Mouse (Mus musculus) megakaryocyte-erythroid progenitor cell, adult 5-6 weeks (primary cell): ENCODE results near the gene Shisa2. TPM values are rescaled to one million over a fixed set of nuclear protein-coding genes. Genes with fewer than 3 reads are reported as not detected.

ENCODE experiments used
- ATAC-seq: replicated peaks from 2 replicates; pipeline ENCODE4 v1.8.0; 2016; ENCODE audit warnings: mild to moderate bottlenecking, inconsistent platforms; ENCODE audit not compliant: severe bottlenecking, poor library complexity, low FRiP score, low TSS enrichment
- total RNA-seq, 2 experiments: library from RNA; stranded (forward) in 1 of 2; stranded (reverse) in 1 of 2; fragments of 200-1000, 215-1000 nt in 1 of 2; fragments of >200 nt in 1 of 2; fragmentation: Nextera tagmentation in 1 of 2; gene quantifications; 2 replicates each; pipeline ENCODE4 v1.2.3; 2014 to 2017

Shisa2 gene
- total RNA-seq, 2 experiments from 2014 or later = not detected

DNA sequence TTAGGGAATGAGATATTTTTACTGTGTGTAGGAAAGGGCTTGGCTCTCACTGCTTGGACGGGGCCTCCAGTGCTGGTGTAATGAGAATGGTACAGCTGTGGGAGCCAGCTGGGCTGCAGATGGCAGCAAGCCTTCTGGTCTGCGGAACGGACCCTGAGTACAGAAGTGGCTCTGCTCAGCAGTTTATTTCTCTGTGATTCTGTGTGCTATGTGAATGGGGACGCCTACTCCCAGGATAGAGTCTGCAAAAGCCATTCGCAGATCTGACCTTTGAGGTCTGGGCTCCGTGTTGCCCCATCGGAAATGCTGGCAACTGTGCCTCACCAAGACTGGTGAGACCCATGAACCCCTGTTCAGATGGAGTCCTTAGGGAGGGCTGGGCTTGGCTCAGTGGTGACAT, 2.7 kb downstream of the Shisa2 start:
- no peak for ATAC-seq

DNA sequence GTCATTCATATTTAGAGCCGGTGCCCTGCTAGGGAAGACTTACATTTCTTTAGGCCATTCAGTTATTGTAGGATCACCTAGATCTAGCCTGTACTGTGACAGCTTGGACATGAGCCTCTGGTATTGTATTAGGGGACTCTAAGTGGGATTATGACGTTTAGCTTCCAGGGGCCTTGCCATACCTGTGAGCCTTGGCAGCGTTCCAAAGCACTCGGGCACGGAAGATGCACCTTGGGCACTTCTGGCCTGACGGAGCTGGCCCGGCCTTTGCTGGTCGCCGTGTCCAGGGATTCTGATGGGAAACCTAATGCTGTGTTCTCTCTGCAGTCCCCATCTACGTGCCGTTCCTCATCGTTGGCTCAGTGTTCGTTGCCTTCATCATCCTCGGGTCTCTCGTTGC, 4.2 kb downstream of the Shisa2 start:
- ATAC-seq = no peak

DNA sequence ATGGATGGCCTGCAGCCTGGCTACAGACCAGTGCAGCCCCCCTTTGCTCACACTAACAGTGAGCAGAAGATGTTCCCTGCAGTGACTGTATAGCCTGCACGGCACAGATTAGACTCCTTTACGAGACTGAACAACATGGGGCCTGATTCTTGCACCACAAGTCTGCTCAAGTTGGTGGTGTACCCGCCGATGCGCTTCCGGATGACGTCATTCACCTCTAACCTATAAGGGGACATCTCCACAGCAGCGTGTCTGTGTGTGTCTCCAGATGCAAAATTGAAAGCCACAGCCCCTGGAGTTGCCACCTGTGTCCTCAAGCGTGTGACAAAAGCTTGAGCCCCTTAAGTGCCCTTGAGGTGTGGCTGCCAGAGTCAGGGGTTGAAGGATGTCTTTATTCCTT, 5.0 kb downstream of the Shisa2 start:
- ATAC-seq = no peak

DNA sequence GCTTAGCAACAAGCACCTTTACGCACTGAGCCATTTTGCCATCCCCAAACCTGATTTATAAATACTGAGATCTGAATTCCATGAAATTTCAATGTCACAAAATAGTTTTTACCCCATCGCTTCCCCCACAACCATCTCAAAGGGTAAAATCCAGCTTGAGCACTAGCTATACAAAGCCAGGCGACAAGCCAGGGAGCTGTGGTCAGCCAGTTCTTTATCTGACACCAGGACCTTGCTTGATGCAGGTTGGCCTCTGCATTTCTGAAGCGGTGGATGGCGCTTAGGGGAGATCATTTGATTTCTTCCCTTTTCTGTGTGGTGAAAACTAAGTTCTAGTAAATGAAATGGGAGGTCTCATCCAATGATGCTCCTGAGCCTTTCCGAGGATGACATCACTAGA, 7.0 kb downstream of the Shisa2 start:
- ATAC-seq = no peak

DNA sequence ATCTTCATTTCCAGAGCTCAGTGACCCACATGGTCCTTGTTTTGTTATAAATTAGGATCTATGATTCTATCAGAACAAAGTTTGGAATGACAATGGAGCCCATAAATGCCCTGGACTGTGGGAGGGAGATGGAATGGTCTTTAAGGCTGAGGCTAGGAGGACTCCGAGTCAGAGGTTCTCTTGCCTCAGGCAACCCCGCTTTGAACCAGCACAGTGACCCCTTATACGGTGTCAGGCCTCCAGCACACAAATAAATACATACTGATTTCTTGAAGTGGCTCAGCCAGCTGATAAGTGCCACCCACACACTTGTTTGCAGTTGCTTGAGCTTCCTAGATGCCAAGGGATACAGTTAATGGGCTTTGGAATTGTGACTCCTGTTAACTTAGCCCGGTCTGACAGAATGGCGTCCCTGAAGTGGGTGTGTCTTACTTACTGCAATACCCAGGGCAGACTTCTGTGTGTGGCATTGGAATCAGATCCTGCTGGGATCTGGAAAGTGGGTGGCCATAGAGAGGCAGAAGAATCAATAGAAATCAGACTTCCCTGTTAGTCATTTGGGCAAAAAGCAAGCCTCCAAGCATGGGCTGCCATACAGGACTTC, 8.3 kb downstream of the Shisa2 start:
- no peak for ATAC-seq

DNA sequence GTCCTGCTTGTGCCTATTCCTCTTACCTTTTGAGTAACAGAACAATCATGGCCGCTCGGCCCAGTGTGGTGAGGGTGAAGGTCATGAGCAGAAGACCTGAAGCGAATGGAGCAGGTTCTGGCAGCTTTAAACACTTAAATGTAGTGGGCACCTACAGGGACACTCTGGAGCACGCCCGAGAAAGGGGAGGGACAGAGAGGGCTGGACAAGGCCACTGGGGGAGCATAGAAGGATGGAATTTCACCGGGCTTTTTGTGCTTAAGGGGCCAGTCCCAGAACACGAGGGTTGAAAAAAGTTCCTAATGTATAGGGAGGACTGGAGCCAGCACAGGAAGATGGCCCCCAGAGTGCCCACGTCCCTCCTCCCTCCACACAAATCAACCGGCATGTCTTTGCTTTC, 8.9 kb downstream of the Shisa2 start:
- ATAC-seq = no peak

DNA sequence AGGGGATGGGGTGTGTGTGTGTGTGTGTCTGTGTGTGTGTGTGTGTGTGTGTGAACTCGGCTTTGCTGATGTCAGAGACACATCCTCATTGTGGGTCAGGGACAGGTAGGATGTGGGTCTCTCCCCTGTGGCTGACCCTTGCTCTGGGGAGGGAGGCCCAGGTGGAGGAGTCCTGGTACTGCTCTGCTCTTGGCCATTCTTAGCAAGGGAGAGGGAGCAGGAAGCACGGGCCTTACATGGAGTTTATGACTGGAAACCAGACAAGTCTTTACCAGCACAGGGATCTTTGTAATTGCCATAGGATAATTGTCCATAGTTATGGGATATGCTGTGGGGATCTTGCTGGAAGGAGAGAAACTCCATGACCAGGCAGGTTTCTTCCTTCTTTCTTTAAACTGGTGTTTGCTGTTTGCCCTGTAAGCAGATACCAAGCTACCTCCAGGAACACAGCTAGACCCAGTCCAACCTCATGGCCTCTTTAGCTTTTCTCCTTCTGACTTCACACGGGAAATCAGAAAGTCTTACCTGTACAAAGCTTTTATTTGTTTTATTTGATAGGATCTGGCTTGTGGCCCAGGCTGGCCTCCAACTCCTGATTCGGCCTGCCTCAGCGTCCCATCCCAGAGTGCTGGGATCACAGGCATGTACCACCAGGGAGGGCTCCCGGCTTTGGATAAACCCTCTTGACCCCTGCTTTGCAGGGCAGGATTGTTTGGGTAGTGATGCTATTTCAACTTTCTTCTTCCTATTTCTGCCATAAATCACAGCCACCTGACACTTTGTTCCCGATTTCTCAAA, 14.0 kb downstream of the Shisa2 start:
- ATAC-seq = no peak

DNA sequence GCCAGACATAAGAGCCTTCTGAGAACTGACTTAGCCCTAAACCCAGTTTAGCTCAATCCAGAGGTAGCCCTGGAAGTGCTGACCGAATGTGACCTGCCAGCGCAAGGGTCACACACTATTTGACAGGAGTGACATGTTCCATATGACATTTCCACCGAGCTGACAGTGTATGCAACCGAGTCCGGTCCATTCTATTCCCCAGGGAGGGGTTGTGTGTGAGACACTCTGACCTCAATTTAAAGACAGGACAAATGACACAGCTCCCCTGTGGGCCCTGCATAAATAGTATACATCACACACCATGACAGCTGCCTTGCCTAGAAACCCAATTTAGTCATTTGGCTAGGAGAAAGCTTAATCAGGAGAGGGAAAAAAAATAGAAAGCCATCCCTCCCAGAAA, 16.7 kb downstream of the Shisa2 start:
- no peak for ATAC-seq

DNA sequence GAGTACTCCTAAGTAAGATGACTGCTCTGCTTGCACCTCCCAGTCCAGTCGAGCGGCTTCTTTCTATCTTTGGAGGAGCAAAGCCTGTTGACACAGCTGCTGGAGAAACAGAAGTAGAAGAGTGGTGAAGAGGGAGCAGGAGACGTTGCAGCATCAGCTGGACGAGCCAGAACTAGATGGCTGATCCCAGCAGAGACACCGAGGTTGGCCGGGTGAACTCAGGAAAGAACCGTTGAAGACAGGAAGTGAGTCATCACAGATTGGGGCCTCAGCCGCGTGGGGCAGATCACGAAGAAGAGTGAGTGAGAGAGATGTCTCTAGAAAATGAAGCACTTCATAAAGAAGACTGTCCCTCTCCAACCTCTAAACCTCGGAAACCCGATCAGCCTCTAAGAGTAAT, 18.5 kb downstream of the Shisa2 start:
- no peak for ATAC-seq

DNA sequence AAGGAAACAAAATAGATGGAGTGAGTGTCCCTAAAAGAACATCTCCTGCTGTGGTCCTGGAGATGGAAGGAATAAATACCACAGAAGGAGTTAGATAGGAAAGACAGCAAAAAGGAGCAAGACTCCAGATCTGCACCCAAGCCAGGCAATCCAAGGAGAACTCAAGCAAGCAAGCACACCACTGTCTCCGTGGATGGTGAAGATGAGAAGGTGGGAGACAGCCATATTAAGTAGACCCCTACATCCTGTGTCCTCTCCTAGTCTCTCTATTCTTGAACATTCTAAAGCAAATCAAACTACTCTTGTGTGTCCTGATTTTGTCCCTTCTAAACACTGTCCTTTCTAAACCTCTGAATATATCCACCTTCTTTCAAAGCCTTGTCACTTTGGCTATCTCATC, 19.1 kb downstream of the Shisa2 start:
- no peak for ATAC-seq

DNA sequence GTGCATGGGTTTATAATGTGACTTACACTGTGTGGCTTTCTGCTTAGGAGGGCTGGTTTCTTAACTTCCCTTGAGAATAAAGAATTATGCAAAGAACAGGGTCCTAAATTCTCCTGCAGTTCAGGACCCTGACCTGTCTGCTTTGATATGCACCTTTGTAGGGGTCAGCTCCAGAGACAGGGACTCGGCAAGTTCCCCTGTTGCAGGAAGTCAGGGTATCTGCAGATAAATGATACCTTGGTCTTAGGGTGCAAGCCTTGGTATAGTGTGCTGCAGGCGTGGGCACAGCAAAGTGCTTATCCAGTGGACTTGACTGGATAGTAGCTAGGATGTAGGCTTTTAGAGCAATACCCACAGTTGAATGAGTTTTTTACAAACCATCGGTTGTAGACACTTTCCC, 19.8 kb downstream of the Shisa2 start:
- ATAC-seq = no peak

DNA sequence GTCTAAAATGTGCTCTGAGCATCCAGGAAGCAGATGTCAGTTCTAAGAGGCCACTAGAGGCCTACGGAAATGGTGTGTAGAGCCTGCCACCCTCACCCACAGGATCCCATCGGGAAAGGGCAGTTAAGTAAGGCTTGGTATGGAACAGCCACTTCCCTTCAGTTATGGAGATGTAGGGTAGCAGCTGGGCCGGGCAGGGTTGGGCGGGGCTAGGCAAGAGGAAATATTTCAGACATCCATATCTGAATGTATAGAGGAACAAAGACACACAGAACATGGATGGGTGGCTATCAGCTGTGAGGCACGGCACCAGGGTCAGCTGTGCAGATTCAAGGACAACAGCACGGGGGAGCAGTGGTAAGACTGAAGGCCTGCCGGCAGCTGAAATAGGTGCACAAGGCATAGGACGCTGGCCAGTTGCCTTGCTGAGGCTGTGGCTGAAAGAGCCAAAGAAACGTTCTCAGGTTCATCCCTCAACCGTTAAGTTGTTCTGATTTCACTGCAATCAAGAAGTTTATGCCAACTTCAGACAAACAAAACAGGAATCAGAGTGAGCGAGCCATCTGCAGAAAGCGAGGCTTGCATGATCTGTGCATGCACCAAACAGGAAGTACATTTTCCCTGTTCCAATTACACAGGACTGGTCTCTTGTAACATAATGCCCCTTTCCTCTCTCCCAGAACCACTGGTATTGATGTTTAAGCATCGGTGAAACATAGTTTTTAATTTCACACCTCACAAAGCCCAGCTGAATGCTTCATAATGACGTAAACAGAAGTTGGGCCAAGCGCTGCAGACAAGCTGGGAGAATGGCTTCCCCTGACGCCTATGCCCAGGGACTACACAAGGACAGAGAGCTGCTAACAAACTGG, 22.0 kb downstream of the Shisa2 start:
- ATAC-seq = no peak

DNA sequence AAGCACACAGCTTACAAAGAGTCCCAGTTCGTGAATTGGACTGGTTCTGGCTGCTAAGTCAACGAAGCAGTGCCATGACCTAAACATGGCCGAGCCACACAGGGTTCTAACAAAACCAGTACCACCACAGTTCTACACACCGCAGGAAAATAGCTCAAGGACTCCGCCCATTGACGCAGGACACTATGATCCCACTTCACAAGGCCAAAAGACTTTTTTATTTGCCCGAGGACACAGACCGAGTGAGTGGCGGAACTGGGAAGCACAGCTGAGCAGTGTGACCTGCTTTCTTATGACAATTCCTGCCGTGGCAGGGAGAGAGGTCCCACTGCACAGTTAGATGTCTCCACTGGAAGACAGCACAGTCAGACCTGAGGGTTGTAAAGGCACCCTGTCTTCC, 23.5 kb downstream of the Shisa2 start:
- no peak for ATAC-seq

DNA sequence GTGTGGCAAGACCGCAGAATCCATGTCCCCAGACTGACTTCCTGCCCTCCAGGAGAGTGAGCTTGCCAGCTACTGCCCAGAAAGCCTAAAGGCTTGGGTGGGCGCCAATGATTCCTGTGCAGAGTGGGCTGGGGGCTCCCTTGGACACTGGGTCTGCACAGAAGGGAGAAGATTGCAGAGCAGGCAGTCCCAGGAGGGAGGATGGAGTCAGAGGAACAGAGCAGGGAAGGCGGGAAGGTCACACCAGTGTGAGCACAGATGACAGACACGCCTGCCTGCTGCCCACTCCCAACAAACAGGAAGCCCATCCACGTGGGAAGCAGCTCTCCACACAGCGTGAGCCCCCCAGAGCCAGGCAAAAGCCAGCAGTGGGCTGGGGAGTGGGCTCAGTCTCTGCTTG, 24.2 kb downstream of the Shisa2 start:
- no peak for ATAC-seq

DNA sequence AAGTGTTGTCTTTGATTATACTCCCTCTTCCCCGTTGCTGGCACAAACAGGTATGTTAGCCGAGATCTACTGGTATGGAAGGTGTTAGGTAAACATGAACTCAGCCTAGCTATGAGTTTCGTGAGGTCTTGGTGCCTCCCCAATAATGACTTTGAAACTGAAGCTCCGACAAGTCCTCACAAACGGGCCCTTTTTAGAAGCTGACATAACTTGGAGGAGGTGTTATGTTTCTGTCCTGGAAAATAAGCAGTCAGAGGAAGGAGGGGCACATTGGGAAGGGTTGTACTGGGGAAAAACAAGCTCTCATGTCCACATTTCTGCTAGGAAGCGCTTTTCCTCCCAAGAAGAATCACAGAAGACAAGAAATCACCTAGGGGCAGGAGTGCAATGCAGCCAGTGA, 31.5 kb downstream of the Shisa2 start:
- no peak for ATAC-seq

DNA sequence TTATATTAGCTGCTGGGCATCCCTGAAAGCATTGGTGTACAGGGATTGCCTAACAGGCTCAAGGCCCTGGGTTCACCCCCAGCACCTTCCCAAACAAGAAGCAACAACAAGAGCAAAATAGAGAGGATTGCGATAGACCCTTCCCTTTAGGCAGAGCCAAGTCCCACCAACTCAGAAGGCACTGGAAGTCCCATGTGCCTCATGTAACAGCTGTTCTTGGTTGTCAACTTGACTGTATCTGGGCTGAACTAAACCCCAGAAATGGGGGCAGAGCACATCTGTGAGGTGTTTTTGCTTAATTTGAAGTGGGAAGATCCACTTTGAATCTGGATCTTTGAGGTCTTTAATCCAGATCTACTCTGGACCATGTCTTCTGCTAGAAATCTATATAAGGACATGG, 32.0 kb downstream of the Shisa2 start:
- ATAC-seq = no peak

DNA sequence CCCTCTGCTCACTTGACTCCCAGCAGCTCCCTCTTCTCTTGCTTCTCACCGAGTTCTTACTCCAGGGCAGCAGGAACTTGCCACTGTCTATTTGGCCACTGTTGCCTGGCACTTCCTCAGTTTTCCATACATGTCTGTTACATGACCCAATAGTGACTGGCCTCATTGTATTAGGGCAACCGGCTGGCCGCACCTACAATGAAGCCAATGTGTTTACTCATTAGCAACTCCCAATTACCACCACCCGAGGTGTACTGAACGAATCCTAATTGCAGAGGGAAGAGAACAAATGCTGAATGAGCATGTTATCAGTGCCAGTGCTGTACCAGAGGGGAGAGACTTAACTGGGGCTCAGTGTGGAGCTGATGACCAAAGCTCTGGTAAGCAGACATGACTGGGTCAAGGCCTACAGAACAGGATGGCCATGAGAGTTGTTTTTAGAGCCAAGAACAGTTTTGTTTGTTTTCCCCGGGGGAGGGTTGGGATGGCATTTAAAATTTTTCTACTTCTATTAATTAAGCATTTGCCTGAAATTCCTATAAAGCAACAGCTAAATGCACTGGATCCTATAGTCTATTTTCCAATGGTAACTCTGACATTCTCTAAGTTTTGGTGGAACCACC, 47.9 kb downstream of the Shisa2 start:
- no peak for ATAC-seq

DNA sequence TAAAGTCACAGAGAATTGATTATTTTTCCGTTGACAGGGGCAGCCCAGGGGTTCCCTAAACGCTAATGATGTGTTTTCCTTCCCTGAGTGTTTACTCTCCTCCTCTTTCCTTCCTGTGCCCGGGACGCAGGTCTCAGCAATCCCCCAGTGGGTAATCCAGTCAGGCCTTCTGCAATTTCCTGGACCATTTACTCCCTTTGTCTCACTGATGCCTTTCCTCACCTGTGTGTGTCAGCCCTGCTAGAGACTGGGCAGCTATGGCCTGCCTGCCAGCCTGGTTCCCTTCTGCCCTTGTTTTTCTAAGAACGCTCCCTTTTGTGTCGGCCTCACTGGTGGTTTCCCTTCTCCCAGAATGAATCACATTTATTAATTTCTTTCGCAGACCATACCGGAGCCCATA, 49.4 kb downstream of the Shisa2 start:
- ATAC-seq = no peak

DNA sequence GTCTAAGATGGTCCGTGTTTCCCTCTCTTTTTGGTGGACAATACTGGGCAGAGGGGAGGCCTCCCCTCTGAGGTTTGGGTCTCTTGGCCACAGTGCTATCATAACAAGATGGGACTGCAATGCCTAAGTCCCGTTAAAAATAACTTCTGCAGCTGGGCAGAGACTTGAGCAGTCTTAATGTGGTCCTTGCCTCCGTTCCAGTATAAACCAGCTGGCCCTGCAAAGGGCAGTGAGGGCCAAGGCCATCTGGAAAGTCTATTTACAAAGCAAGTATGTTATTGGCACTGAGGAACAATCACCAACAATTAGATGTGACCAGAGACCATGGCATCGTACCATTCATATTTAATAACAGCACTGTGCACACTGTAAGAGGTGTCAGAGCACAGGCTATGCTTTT, 50.2 kb downstream of the Shisa2 start:
- ATAC-seq = no peak

DNA sequence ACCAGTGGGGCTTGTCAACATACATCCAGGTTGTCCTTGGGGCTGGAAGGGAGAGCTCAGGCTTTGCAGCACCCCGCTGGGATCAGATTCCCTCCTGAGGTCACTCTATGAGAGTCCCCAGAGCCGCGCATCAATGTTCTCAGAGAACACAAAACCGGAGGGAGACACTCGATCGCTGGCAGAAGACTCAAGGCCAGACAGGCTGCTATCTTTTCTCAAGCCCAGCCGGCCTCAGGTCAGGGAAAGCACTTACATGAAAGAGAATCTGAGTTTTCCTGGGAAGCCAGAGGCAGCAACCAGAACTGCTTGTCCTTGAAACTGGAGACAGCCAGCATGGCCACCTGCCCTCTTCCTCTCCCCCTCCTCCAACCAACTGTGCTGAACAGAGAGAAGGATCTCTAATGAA, 52.5 kb downstream of the Shisa2 start:
- no peak for ATAC-seq
